Mouse (Mus musculus) lung, embryonic 14.5 days (tissue): ENCODE data around the gene Chst11. TPM values are rescaled to one million over a fixed set of nuclear protein-coding genes. Genes with fewer than 3 reads are reported as not detected.
A peak's percentile ranks its signal among the peaks of the same experiment; 100 is the strongest.

Experiments used
- ATAC-seq: fragments of 200-750 bp; cut with Nextera tagmentation; 2 replicates; pipeline ENCODE4 v1.8.0; 2017; ENCODE audit warnings: mild to moderate bottlenecking, moderate TSS enrichment, moderate library complexity; ENCODE audit not compliant: insufficient read depth
- DNase-seq: peaks from one replicate; pipeline ENCODE4 v3.0.0-alpha.2; 2015
- H3K27ac ChIP-seq: fragments of 300-500 bp; sonication (generic); 2 replicates; pipeline ENCODE4 v1.5.1; 2014; ENCODE audit warnings: low read depth, mild to moderate bottlenecking, moderate library complexity
- H3K27me3 ChIP-seq: fragments of 300-500 bp; sonication (generic); 2 replicates; pipeline ENCODE4 v1.6.1; 2014; ENCODE audit warnings: low read length, control low read depth; ENCODE audit not compliant: insufficient read depth
- H3K36me3 ChIP-seq: fragments of 300-500 bp; sonication (generic); 2 replicates; pipeline ENCODE4 v1.6.1; 2014; ENCODE audit warnings: control low read depth; ENCODE audit not compliant: insufficient read depth
- H3K4me1 ChIP-seq: fragments of 300-500 bp; sonication (generic); 2 replicates; pipeline ENCODE4 v1.6.1; 2014; ENCODE audit warnings: antibody characterized with exemption, control low read depth; ENCODE audit not compliant: insufficient read depth
- H3K4me2 ChIP-seq: fragments of 300-500 bp; sonication (generic); 2 replicates; pipeline ENCODE4 v1.6.1; 2014; ENCODE audit warnings: mild to moderate bottlenecking
- H3K4me3 ChIP-seq: fragments of 300-500 bp; sonication (generic); 2 replicates; pipeline ENCODE4 v1.5.1; 2014; ENCODE audit warnings: low read depth, low read length
- H3K9ac ChIP-seq: fragments of 300-500 bp; sonication (generic); 2 replicates; pipeline ENCODE4 v1.6.1; 2014
- H3K9me3 ChIP-seq: fragments of 300-500 bp; sonication (generic); 2 replicates; pipeline ENCODE4 v1.6.1; 2016; ENCODE audit warnings: low read depth, low read length, control low read depth
- CTCF ChIP-seq: IDR thresholded peaks from 2 replicates; pipeline ENCODE4 v1.5.1; 2016; ENCODE audit warnings: antibody characterized with exemption, low read depth
- WGBS: fragments of 180-500 bp; shearing (Covaris S2); extraction: QIAGEN DNeasy Blood & Tissue Kit; methylation state at CpG from one replicate; pipeline ENCODE4 v1.1.7; 2014; 5-methylcytosine and 5-hydroxymethylcytosine counted together
- polyA plus RNA-seq: library from polyadenylated mRNA; unstranded; fragments of >200 nt; fragmentation: Nextera tagmentation; extraction: Ambion mirVana; gene quantifications from 2 replicates; pipeline ENCODE4 v1.2.1, GENCODE M21; 2014

The Chst11 gene
- polyA plus RNA-seq, 1 experiment from 2014 or later: 2.6 TPM

- Histone ChIP-seq H3K4me3 (no peak overlapping the region), H3K27ac (no peak overlapping the region), H3K36me3 (no peaks in the 10 kb centered on the region), H3K27me3 (no peaks in the 10 kb centered on the region), H3K4me1 (0 out of 2 replicates have a peak, but pooled peaks cover 17% of the 10 kb centered on the region), H3K9me3 (no peaks in the 10 kb centered on the region), H3K4me2 (no peak overlapping the region), H3K9ac (no peak overlapping the region)
- 83% methylated on average over 6 of the region's 6 CpGs for WGBS
- no peak for TF ChIP-seq CTCF
- DNase-seq (no peak), ATAC-seq (no peak)
Observed at GRCm38 (mm10) chr10:83096257-83096656, 111.0 kb downstream of the Chst11 start.

- 58% methylated on average over 10 of the region's 10 CpGs for WGBS
- TF ChIP-seq CTCF: no peak
- Histone ChIP-seq H3K9ac (no peak overlapping the region), H3K27me3 (no peaks in the 10 kb centered on the region), H3K4me1 (0 out of 2 replicates have a peak, but pooled peaks cover 17% of the 10 kb centered on the region), H3K36me3 (no peaks in the 10 kb centered on the region), H3K9me3 (no peaks in the 10 kb centered on the region), H3K4me3 (no peak overlapping the region), H3K4me2 (no peak overlapping the region), H3K27ac (no peak overlapping the region)
- ATAC-seq (no peak), DNase-seq (no peak)
Observed at GRCm38 (mm10) chr10:83098940-83099339, 113.6 kb downstream of the Chst11 start.

- no peak overlapping the region for H3K27ac ChIP-seq
- H3K9ac ChIP-seq: no peak overlapping the region
- 0 out of 2 replicates have a peak, but pooled peaks have one; percentile 35 for TF ChIP-seq CTCF
- H3K9me3 ChIP-seq: no peaks in the 10 kb centered on the region
- WGBS: 89% methylated on average over 3 of the region's 3 CpGs
- no peak overlapping the region for H3K4me3 ChIP-seq
- H3K36me3 ChIP-seq: no peaks in the 10 kb centered on the region
- H3K4me1 ChIP-seq: 0 out of 2 replicates have a peak, but pooled peaks cover 17% of the 10 kb centered on the region
- no peak for ATAC-seq
- H3K27me3 ChIP-seq: no peaks in the 10 kb centered on the region
- no peak overlapping the region for H3K4me2 ChIP-seq
- DNase-seq: no peak
Observed at GRCm38 (mm10) chr10:83099669-83100068, 114.4 kb downstream of the Chst11 start.

- WGBS: 59% methylated on average over 8 of the region's 8 CpGs
- no peaks in the 10 kb centered on the region for H3K27me3 ChIP-seq
- H3K4me1 ChIP-seq: 0 out of 2 replicates have a peak, but pooled peaks cover 12% of the 10 kb centered on the region
- no peak overlapping the region for H3K9ac ChIP-seq
- H3K27ac ChIP-seq: no peak overlapping the region; the same call in 1 of the 2 replicates
- no peak for TF ChIP-seq CTCF
- no peaks in the 10 kb centered on the region for H3K9me3 ChIP-seq
- H3K4me2 ChIP-seq: no peak overlapping the region
- DNase-seq: no peak
- ATAC-seq: no peak
- H3K4me3 ChIP-seq: no peak overlapping the region
- no peaks in the 10 kb centered on the region for H3K36me3 ChIP-seq
Observed at GRCm38 (mm10) chr10:83100890-83101289, 115.6 kb downstream of the Chst11 start.

- no peak for TF ChIP-seq CTCF
- DNase-seq (no peak), ATAC-seq (no peak)
- 88% methylated on average over 9 of the region's 9 CpGs for WGBS
- Histone ChIP-seq H3K9me3 (no peaks in the 10 kb centered on the region), H3K9ac (no peak overlapping the region), H3K27me3 (no peaks in the 10 kb centered on the region), H3K4me2 (no peak overlapping the region), H3K36me3 (no peaks in the 10 kb centered on the region), H3K27ac (no peak overlapping the region), H3K4me1 (peaks cover 7% of the 10 kb centered on the region; the same call in 1 of the 2 replicates), H3K4me3 (no peak overlapping the region)
Observed at GRCm38 (mm10) chr10:83101421-83102207, 116.3 kb downstream of the Chst11 start.

- no peaks in the 10 kb centered on the region for H3K27me3 ChIP-seq
- ATAC-seq: no peak
- H3K4me2 ChIP-seq: no peak overlapping the region
- no peak overlapping the region for H3K4me3 ChIP-seq
- TF ChIP-seq CTCF: 0 out of 2 replicates have a peak, but pooled peaks have one; percentile 14
- no peaks in the 10 kb centered on the region for H3K36me3 ChIP-seq
- H3K9ac ChIP-seq: no peak overlapping the region
- DNase-seq: no peak
- H3K9me3 ChIP-seq: no peaks in the 10 kb centered on the region
- H3K4me1 ChIP-seq: peaks cover 13% of the 10 kb centered on the region; the same call in 1 of the 2 replicates
- no peak overlapping the region for H3K27ac ChIP-seq
- 33% methylated on average over 15 of the region's 15 CpGs for WGBS
Observed at GRCm38 (mm10) chr10:83102745-83103144, 117.4 kb downstream of the Chst11 start.

GRCm38 (mm10) chr10:83104221-83104620 lies 118.9 kb downstream of the Chst11 start:
- Histone ChIP-seq H3K4me1 (peaks cover 10% of the 10 kb centered on the region; the same call in 1 of the 2 replicates), H3K27ac (no peak overlapping the region), H3K9ac (no peak overlapping the region), H3K27me3 (no peaks in the 10 kb centered on the region), H3K4me3 (no peak overlapping the region), H3K4me2 (no peak overlapping the region), H3K36me3 (no peaks in the 10 kb centered on the region), H3K9me3 (no peaks in the 10 kb centered on the region)
- DNase-seq (no peak), ATAC-seq (no peak)
- WGBS: 89% methylated on average over 8 of the region's 8 CpGs
- no peak for TF ChIP-seq CTCF
